Mouse (Mus musculus) limb, embryonic 13.5 days (tissue): ENCODE measurements around the gene Slc17a3. TPM values are rescaled to one million over a fixed set of nuclear protein-coding genes. Genes with fewer than 3 reads are reported as not detected.

Experiments used
- ATAC-seq: fragments of 200-750 bp; cut with Nextera tagmentation; 2 replicates; pipeline ENCODE4 v1.8.0; 2017; ENCODE audit warnings: low read depth, moderate number of reproducible peaks, moderate TSS enrichment; ENCODE audit not compliant: low FRiP score
- H3K27ac ChIP-seq: fragments of 300-500 bp; sonication (generic); 2 replicates; pipeline ENCODE4 v1.5.1; 2015; ENCODE audit warnings: inconsistent platforms, mild to moderate bottlenecking, moderate library complexity
- H3K27me3 ChIP-seq: fragments of 300-500 bp; sonication (generic); 2 replicates; pipeline ENCODE4 v1.6.1; 2015; ENCODE audit warnings: mild to moderate bottlenecking, inconsistent platforms
- H3K36me3 ChIP-seq: fragments of 300-500 bp; sonication (generic); 2 replicates; pipeline ENCODE4 v1.6.1; 2015; ENCODE audit warnings: inconsistent platforms, mild to moderate bottlenecking, moderate library complexity
- H3K4me1 ChIP-seq: fragments of 300-500 bp; sonication (generic); 2 replicates; pipeline ENCODE4 v1.6.1; 2015; ENCODE audit warnings: inconsistent platforms
- H3K4me2 ChIP-seq: fragments of 300-500 bp; sonication (generic); replicated peaks from 2 replicates; pipeline ENCODE4 v1.6.1; 2015; ENCODE audit warnings: inconsistent platforms, mild to moderate bottlenecking, moderate library complexity
- H3K4me3 ChIP-seq: fragments of 300-500 bp; sonication (generic); 2 replicates; pipeline ENCODE4 v1.5.1; 2015; ENCODE audit warnings: moderate library complexity, mild to moderate bottlenecking, inconsistent platforms
- H3K9ac ChIP-seq: fragments of 300-500 bp; sonication (generic); 2 replicates; pipeline ENCODE4 v1.6.1; 2015; ENCODE audit warnings: mild to moderate bottlenecking, inconsistent platforms
- H3K9me3 ChIP-seq: fragments of 300-500 bp; sonication (generic); 2 replicates; pipeline ENCODE4 v1.6.1; 2016; ENCODE audit warnings: inconsistent platforms
- WGBS: fragments of 180-500 bp; shearing (Covaris S2); methylation state at CpG from one replicate; pipeline ENCODE4 v1.1.7; 2015; 5-methylcytosine and 5-hydroxymethylcytosine counted together
- polyA plus RNA-seq: library from polyadenylated mRNA; unstranded; fragments of >200 nt; fragmentation: Nextera tagmentation; extraction: Ambion mirVana; gene quantifications from 2 replicates; pipeline ENCODE4 v1.2.1, GENCODE M21; 2015

The Slc17a3 gene
- polyA plus RNA-seq, 1 experiment from 2014 or later: 0.29 TPM

DNA sequence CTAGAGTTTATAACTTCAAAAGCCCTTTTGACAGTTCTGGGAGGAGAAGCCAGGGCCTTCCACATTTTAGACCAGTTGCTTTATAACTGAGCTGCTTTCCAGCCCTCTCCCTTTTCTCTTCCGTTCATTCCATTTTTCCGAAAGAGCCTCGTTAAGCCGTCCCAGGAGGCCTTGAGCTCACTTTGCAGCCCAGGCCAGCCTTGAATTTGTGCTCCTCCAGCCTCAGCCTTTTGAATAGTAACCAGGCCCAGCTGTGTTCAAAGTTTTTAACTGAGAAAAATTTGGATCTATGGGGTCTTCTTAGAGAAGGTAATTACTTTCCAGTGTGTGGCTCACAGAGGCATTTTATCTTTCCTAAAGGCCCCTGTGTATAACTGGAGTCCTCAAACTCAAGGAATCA lies 6.6 kb downstream of the Slc17a3 start:
- Histone ChIP-seq H3K27me3 (no peaks in the 10 kb centered on the region; the same call in 1 of the 2 replicates), H3K4me2 (no peak overlapping the region), H3K27ac (peak overlapping the region; percentile 70; the same call in 1 of the 2 replicates), H3K9ac (no peak overlapping the region), H3K9me3 (no peaks in the 10 kb centered on the region), H3K36me3 (no peaks in the 10 kb centered on the region), H3K4me1 (peaks cover 14% of the 10 kb centered on the region), H3K4me3 (no peak overlapping the region)
- ATAC-seq: peak; percentile 48; the same call in 1 of the 2 replicates
- 18% methylated on average over 4 of the region's 4 CpGs for WGBS

DNA sequence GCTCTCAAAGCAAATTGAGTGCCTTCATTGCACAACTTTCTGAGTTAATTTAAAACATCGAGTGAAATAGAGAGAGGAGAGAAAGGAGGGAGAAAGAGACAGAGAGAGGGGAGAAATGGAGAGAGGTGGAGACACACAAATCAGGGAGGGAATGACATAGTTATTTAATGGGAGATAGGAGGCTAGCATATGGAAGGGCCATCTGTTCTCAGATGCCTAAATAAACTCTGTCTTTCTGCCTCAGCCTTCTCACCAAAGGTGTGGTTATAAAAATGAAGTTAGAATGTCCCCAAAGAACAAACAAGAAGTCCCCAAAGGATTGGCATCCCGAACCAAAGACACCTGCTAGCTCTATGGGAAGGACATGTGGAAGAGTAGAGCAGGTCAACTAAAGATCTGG lies 10.1 kb downstream of the Slc17a3 start:
- ATAC-seq: no peak
- Histone ChIP-seq H3K27ac (no peak overlapping the region), H3K9ac (no peak overlapping the region), H3K4me2 (no peak overlapping the region), H3K9me3 (no peaks in the 10 kb centered on the region), H3K27me3 (no peaks in the 10 kb centered on the region), H3K4me3 (no peak overlapping the region), H3K36me3 (no peaks in the 10 kb centered on the region), H3K4me1 (peaks cover 11% of the 10 kb centered on the region)
- 73% methylated on average over 2 of the region's 2 CpGs for WGBS

DNA sequence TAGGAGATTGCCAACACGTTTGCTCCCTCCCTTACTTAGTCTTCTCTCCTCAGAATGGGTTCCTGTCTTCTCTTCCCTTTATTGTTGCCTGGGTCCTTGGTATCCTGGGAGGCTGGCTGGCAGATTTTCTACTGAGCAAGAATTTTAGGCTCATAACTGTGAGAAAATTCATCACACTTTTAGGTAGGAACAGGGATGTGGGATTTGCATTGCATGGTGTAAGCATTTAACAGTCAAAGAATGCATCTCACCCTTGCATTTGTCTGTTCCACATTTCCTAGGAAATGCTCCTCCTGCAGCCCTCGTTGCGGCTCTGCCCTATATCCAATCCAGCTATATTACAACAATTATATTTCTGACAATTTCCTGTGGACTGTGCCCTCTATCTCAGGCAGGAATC lies 17.2 kb downstream of the Slc17a3 start:
- Histone ChIP-seq H3K4me1 (no peaks in the 10 kb centered on the region), H3K4me2 (no peak overlapping the region), H3K9me3 (no peaks in the 10 kb centered on the region), H3K4me3 (no peak overlapping the region), H3K9ac (no peak overlapping the region), H3K27ac (no peak overlapping the region), H3K27me3 (no peaks in the 10 kb centered on the region), H3K36me3 (no peaks in the 10 kb centered on the region)
- 59% methylated on average over 3 of the region's 3 CpGs for WGBS
- no peak for ATAC-seq

DNA sequence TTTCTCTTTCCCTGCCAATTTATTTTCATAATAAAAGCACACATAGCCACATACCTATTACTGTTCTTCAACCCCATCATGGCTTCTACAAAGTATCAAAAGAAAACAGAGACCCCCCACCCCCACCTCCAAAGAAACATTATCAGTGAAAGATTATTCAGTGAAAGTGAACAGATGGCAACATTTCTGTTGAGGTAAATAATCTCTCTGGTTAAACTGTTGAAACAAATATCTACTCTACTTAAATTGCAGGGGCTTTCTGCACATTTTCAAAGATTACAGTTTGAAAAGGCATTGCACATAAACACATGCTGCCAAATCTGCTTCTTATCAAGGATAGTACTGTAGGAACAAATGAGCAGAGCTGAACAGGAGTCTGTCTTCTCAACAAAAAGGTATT lies 22.6 kb downstream of the Slc17a3 start:
- no peak for ATAC-seq
- H3K4me1 ChIP-seq: peaks cover 5% of the 10 kb centered on the region

DNA sequence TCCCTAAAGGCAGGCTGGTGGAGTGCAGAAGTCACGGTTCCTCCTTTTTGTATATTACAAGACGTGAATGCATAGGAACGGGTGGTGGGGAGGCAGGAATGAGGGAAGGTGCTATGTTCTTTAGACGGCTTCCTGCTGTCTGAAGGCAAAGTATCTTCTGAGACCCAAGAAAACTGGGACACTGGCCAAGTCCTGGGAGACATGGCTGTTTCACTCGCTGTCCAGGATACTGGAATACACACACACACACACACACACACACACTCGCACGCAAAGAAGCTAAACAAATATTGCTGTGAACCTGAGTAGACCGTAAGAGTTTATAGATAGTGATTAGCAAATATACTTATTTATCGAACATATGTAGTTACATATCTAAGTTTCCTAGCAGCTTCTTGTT lies 25.5 kb downstream of the Slc17a3 start:
- H3K9me3 ChIP-seq: no peaks in the 10 kb centered on the region
- H3K9ac ChIP-seq: no peak overlapping the region
- H3K36me3 ChIP-seq: no peaks in the 10 kb centered on the region
- peaks cover 19% of the 10 kb centered on the region for H3K4me1 ChIP-seq
- H3K4me2 ChIP-seq: no peak overlapping the region
- H3K27ac ChIP-seq: no peak overlapping the region
- WGBS: 78% methylated on average over 9 of the region's 9 CpGs
- H3K4me3 ChIP-seq: no peak overlapping the region
- no peaks in the 10 kb centered on the region for H3K27me3 ChIP-seq
- ATAC-seq: no peak

More for the DNA sequence above, 22.6 kb downstream of the Slc17a3 start:
- Histone ChIP-seq H3K9ac (no peak overlapping the region), H3K27ac (no peak overlapping the region), H3K9me3 (no peaks in the 10 kb centered on the region), H3K27me3 (no peaks in the 10 kb centered on the region), H3K36me3 (no peaks in the 10 kb centered on the region), H3K4me3 (no peak overlapping the region), H3K4me2 (no peak overlapping the region)

DNA sequence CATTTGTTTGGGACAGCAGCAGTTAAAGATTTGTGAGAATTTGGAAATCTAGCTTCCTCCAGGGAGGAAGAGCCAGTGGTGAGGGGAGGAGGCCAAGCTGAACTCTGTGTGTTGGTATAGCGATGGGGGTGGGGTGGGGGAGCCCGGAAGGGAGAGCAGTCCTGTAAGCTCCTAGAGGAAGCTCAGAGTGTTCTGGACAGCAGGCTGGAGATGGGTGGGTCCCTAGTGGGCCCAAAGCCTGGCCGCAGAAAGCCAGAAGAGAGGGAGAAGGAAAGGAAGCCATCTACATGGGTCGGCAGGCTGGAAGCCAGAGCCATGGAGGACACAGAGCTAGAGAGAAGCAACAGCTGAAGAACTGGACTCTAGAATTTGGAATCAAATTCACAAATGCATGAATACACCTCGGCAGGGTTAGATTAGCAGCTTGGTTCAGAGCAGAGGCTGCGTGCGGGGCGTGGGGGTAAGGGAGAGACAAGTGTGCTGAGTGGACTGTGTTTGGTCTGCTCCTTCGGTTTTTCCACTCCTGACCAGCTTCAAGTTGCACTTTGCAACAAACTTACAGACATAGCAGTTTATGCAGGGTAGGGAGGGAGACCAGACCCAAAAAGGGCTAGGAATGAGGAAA lies 27.0 kb downstream of the Slc17a3 start:
- Histone ChIP-seq H3K27me3 (no peaks in the 10 kb centered on the region), H3K36me3 (no peaks in the 10 kb centered on the region), H3K9me3 (no peaks in the 10 kb centered on the region), H3K4me2 (no peak overlapping the region), H3K27ac (no peak overlapping the region), H3K4me3 (no peak overlapping the region), H3K9ac (no peak overlapping the region), H3K4me1 (peaks cover 19% of the 10 kb centered on the region)
- no peak for ATAC-seq
- 73% methylated on average over 9 of the region's 9 CpGs for WGBS

DNA sequence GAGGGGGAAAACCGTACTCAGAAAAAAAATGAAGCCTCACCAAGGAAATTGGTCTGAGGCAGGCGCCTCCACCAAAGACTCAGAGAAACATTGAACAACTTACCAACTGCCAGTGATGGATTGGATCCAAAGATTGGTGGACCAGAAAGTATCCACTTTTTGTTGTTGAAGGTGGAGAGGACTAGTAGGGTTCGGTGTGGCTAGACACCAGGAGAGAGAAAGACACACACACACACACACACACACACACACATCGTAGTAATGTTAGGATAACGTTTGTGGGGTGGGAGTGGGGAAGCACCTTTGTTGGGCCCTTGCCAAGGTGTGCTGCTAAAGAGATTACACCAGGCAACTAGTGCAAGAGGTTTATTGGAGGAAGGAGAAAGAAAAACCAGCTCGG lies 27.8 kb downstream of the Slc17a3 start:
- no peaks in the 10 kb centered on the region for H3K27me3 ChIP-seq
- ATAC-seq: no peak
- no peak overlapping the region for H3K9ac ChIP-seq
- no peaks in the 10 kb centered on the region for H3K9me3 ChIP-seq
- WGBS: 71% methylated on average over 6 of the region's 6 CpGs
- H3K4me1 ChIP-seq: peaks cover 19% of the 10 kb centered on the region
- H3K4me2 ChIP-seq: no peak overlapping the region
- no peaks in the 10 kb centered on the region for H3K36me3 ChIP-seq
- H3K27ac ChIP-seq: no peak overlapping the region
- H3K4me3 ChIP-seq: no peak overlapping the region

DNA sequence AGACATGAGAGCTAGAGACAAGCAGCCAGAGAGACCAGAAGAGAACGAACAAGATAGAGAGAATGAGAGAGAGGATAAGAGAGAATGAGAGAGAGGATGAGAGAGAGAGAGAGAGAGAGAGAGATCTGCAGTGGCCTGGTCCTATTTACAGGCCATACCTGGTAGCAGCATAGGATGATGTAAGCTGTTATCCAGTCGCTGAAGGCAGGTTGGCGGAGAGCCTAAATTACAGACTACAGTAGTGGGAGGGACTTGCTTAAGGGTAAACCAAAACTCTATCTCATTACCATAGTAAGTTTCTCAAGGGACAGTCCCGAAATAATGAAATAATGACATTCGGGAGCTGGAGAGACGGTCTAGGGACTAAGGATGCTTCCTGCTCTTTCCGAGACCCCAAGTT lies 28.2 kb downstream of the Slc17a3 start, which contains the start of gene Slc17a1:
Gene Slc17a1 (plus strand): TSS at position 346 of the 400 bp plus-strand sequence.
- Histone ChIP-seq H3K9ac (no peak within 1 kb of the TSS), H3K4me3 (no peak within 1 kb of the TSS), H3K27me3 (no peaks in the 10 kb centered on the region), H3K27ac (0 out of 2 replicates have a peak within 1 kb of the TSS, but pooled peaks have one; percentile 28), H3K36me3 (no peaks in the 10 kb centered on the region), H3K4me1 (peaks cover 19% of the 10 kb centered on the region), H3K9me3 (no peaks in the 10 kb centered on the region), H3K4me2 (no peak within 1 kb of the TSS)
- 78% methylated on average over 7 of the region's 7 CpGs for WGBS
- ATAC-seq: no peak

DNA sequence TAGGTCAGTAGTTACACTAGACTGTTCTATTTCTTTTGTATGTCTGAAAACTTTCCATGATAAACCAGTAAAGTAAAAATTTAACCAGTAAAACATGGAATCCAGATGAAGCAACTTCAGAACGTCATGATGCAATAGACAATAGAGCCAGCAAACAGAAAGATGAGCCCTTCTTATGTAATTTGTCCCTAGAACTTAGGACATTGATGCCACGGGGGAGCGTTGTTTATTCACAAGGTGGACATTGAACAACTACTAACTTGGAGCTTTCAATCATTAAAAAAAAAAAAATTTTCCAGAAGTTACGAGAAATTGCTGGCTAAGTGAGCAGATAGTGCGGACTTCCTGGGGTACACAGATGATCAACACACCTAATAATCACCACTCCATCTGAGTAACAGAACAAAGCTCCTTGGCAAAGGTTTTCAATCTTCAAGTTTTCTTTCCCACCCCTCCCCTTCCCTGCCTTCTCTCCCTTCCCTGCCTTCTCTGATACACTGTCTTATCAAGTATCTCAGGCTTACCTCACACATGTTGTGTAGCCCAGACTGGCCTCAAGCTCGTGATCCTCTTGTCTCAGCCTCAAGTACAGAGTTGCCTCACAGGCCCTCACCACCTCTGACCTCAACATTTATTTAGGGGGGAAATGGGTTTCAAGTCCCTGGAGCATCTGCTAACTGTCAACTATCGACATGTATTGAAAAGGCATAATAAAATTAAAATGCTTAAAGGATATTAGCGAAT lies 29.7 kb downstream of the Slc17a3 start:
- no peak overlapping the region for H3K4me3 ChIP-seq
- no peak overlapping the region for H3K4me2 ChIP-seq
- no peak overlapping the region for H3K9ac ChIP-seq
- H3K27ac ChIP-seq: no peak overlapping the region
- peaks cover 19% of the 10 kb centered on the region for H3K4me1 ChIP-seq
- H3K27me3 ChIP-seq: no peaks in the 10 kb centered on the region
- ATAC-seq: no peak
- H3K36me3 ChIP-seq: no peaks in the 10 kb centered on the region
- WGBS: 84% methylated on average over 8 of the region's 8 CpGs
- H3K9me3 ChIP-seq: no peaks in the 10 kb centered on the region

DNA sequence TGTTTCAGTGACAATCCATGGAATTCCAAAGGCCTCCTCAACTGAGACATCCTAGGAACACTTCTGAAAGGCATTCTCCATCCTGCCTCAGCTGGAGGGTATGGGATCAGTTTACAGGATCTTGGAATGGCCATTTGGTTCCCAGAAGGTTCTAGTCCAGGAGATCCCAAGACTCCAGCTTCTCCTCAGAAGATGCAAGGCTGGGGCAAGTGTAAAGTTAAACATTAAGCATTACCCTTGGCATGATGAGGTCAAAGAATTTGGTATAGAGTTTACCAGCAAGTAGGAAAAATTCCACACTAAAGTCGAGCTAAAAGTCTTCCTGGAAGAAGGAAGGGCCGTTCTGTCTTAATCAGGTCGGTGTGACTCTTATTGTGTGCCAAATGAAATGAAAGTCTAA lies 30.8 kb downstream of the Slc17a3 start:
- Histone ChIP-seq H3K27ac (no peak overlapping the region), H3K4me1 (peaks cover 19% of the 10 kb centered on the region), H3K4me2 (no peak overlapping the region), H3K36me3 (no peaks in the 10 kb centered on the region), H3K9me3 (no peaks in the 10 kb centered on the region), H3K9ac (no peak overlapping the region), H3K27me3 (no peaks in the 10 kb centered on the region), H3K4me3 (no peak overlapping the region)
- 80% methylated on average over 3 of the region's 3 CpGs for WGBS
- ATAC-seq: no peak

DNA sequence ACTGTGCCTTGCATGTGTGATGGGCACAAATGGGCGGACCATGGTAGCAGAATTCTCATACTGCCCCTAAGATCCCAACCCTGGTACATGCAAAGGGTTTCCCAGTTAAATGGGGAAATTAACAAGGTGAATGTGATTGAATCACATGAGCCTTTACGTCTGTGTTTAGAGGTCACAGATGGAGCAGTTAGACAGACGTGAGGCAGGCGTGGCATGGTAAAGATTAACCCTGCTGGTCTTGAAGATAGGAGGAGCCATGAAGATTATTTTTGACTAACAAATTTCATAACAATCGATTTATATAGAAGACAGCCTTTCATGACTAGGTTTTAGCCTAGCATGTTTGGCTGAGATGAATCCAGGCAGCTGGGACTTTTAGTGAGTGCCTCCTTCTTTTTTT lies 33.9 kb downstream of the Slc17a3 start:
- no peaks in the 10 kb centered on the region for H3K36me3 ChIP-seq
- H3K9me3 ChIP-seq: no peaks in the 10 kb centered on the region
- no peak overlapping the region for H3K9ac ChIP-seq
- 68% methylated on average over 5 of the region's 5 CpGs for WGBS
- no peak for ATAC-seq
- no peaks in the 10 kb centered on the region for H3K27me3 ChIP-seq
- no peak overlapping the region for H3K27ac ChIP-seq
- H3K4me2 ChIP-seq: no peak overlapping the region
- H3K4me3 ChIP-seq: no peak overlapping the region
- peaks cover 3% of the 10 kb centered on the region; the same call in 1 of the 2 replicates for H3K4me1 ChIP-seq

DNA sequence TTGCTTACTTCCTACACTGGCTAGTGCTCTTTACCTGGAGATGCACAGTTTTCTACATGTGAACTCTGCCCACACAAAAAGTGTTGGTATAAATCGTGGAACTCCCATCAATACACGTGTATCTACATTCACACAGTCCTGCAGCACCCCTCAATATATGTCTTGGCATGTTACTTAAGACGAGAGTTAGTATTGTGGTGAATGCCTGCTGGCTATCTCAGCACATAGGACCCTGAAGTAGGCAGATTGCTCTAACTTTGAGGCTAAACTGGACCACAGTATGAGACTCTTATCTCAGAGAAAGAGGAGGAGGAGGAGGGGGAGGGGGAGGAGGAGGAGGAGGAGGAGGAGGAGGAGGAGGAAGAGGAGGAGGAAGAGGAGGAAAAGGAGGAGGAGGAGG lies 39.9 kb downstream of the Slc17a3 start:
- Histone ChIP-seq H3K27ac (no peak overlapping the region), H3K9ac (no peak overlapping the region), H3K4me2 (no peak overlapping the region), H3K27me3 (no peaks in the 10 kb centered on the region), H3K9me3 (no peaks in the 10 kb centered on the region), H3K36me3 (no peaks in the 10 kb centered on the region), H3K4me1 (no peaks in the 10 kb centered on the region), H3K4me3 (no peak overlapping the region)
- no peak for ATAC-seq
- WGBS: 76% methylated on average over 3 of the region's 3 CpGs

DNA sequence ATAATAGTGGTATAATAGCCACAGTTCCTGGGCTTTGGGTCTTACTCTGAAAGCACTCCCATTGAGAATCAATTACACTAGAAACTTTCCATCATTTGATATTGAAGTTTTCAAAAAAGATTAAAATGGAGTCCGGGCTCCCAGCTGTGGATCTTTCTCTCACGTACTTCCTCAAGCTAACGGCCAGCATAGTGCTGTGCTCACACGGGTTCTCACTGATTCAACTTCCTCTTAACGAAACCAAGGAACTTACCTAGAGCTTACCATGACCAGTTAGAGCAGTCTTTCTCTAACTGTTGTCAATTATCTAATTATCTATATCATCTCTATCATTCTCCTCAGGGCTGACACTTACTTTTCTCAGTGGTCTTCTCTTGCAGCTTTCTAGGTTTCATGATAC lies 40.4 kb downstream of the Slc17a3 start:
- WGBS: 79% methylated on average over 5 of the region's 5 CpGs
- Histone ChIP-seq H3K9me3 (no peaks in the 10 kb centered on the region), H3K9ac (no peak overlapping the region), H3K36me3 (no peaks in the 10 kb centered on the region), H3K4me2 (no peak overlapping the region), H3K27ac (no peak overlapping the region), H3K4me3 (no peak overlapping the region), H3K27me3 (no peaks in the 10 kb centered on the region), H3K4me1 (no peaks in the 10 kb centered on the region)
- no peak for ATAC-seq
